Mouse (Mus musculus): ENCODE results near the gene S100a13.

S100a13 gene

GRCm38 (mm10) chr3:90513796-90514590, at the start of gene S100a13, which contains the start of gene S100a1:
Gene S100a13, plus strand, starts transcription at chr3:90514435.
Gene S100a1, minus strand, starts transcription at chr3:90514392.
- peak; percentile 82 for DNase-seq

- DNase-seq: peak; percentile 54
Observed at GRCm38 (mm10) chr3:90464552-90465080, 49.6 kb upstream of the S100a13 start.

- DNase-seq: peak; percentile 54
Observed at GRCm38 (mm10) chr3:90465081-90465685, 49.1 kb upstream of the S100a13 start.

GRCm38 (mm10) chr3:90465686-90466310, 48.4 kb upstream of the S100a13 start, which contains the start of gene Npr1:
Gene Npr1, minus strand, starts transcription at chr3:90465866.
- peak; percentile 78 for DNase-seq

- DNase-seq: peak; percentile 77
Observed at GRCm38 (mm10) chr3:90466311-90466766, 47.9 kb upstream of the S100a13 start.

- no peak for DNase-seq
Observed at GRCm38 (mm10) chr3:90467618-90468300, 46.5 kb upstream of the S100a13 start.

- peak; percentile 68 for DNase-seq
Observed at GRCm38 (mm10) chr3:90472213-90472612, 42.0 kb upstream of the S100a13 start.

- no peak for DNase-seq
Observed at GRCm38 (mm10) chr3:90475151-90475830, 38.9 kb upstream of the S100a13 start.

- peak; percentile 96 for DNase-seq
Observed at GRCm38 (mm10) chr3:90475831-90476611, 38.2 kb upstream of the S100a13 start, which contains the start of gene Ilf2. Gene Ilf2, plus strand, starts transcription at chr3:90476126.

- DNase-seq: no peak
Observed at GRCm38 (mm10) chr3:90486998-90487397, 27.2 kb upstream of the S100a13 start.

- no peak for DNase-seq
Observed at GRCm38 (mm10) chr3:90488576-90488975, 25.7 kb upstream of the S100a13 start.

- DNase-seq: peak; percentile 98
Observed at GRCm38 (mm10) chr3:90490696-90491256, 23.5 kb upstream of the S100a13 start, which contains the start of gene Snapin. Gene Snapin, minus strand, starts transcription at chr3:90491033.

- DNase-seq: peak; percentile 55
Observed at GRCm38 (mm10) chr3:90491350-90491749, 22.9 kb upstream of the S100a13 start.

- no peak for DNase-seq
Observed at GRCm38 (mm10) chr3:90493831-90494540, 20.2 kb upstream of the S100a13 start.

GRCm38 (mm10) chr3:90495850-90496525, 18.2 kb upstream of the S100a13 start:
- no peak for DNase-seq

GRCm38 (mm10) chr3:90497597-90497996, 16.6 kb upstream of the S100a13 start:
- DNase-seq: no peak

- no peak for DNase-seq
Observed at GRCm38 (mm10) chr3:90503444-90503843, 10.8 kb upstream of the S100a13 start.

GRCm38 (mm10) chr3:90505216-90505615, 9.0 kb upstream of the S100a13 start:
- DNase-seq: no peak

- DNase-seq: no peak
Observed at GRCm38 (mm10) chr3:90506362-90506761, 7.9 kb upstream of the S100a13 start.
